Mouse (Mus musculus): ENCODE measurements around the gene Zfp593.

GRCm38 (mm10) chr4:134271979-134272378 lies 26.6 kb upstream of the Zfp593 start:
- TF ChIP-seq CTCF (IDR thresholded peaks at IDR 0.05; ENCODE audit: extremely low read depth, insufficient read length, insufficient replicate concordance, low read depth, low read length) (no peak), POLR2A (IDR thresholded peaks at IDR 0.05; ENCODE audit: low read depth, low read length) (no peak)

Data from small intestine, adult 2 months (tissue).